Mouse (Mus musculus): ENCODE measurements around the gene Tgfa. TPM values are rescaled to one million over a fixed set of nuclear protein-coding genes. Genes with fewer than 3 reads are reported as not detected.

Tgfa gene
- total RNA-seq, 2 experiments from 2014 or later = 5.1 to 14.0 TPM

DNA sequence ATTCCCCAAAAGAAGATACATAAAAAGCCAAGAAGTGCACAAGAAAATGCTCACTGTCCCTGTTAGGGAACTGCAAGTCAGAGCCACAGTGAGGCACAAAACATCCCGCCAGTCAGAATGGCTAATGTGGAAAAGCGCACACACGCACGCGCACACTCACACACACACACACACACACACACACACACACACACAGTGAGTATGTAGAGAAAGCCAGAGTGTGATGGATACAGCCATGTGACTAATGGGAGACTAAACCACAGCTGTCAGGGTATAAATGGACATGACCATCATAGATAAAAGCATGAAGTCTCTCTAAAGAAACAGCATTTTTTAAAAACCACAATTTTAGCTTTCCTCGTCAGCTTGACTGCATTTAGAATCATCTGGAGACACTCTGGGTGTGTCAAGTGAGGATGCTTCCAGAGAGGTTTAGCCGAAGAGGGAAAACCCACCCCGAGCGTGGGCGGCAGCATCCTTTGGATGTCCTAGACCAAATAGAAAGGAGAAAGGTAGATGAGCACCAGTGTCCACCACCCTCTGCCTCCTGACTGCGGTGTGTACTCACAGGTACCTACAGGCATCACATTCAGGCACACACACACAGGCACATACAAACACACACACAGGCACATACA lies 86.7 kb downstream of the Tgfa start:
- no peak for DNase-seq (ENCODE audit: low spot score in 2 of 2)

DNA sequence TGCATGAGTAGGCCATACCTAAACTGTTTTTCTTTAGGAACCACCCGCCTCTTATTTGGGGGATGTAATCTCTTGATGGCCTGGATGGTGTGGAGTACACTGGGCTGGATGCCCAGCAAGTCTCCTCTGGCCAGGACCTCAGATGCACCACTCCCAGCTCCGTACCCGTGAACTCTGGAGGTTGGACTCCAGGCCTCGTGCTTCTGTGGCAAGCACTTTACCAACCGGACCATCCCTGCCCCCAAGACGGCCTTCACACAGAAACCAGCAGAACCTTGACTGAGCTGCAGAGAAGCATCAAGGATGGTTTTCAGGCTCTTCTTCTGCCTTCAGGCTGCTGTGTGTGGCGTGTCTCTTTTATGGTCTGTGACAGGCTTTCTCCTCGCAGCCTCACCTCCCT lies 98.3 kb downstream of the Tgfa start:
- no peak for DNase-seq (ENCODE audit: low spot score in 2 of 2)

DNA sequence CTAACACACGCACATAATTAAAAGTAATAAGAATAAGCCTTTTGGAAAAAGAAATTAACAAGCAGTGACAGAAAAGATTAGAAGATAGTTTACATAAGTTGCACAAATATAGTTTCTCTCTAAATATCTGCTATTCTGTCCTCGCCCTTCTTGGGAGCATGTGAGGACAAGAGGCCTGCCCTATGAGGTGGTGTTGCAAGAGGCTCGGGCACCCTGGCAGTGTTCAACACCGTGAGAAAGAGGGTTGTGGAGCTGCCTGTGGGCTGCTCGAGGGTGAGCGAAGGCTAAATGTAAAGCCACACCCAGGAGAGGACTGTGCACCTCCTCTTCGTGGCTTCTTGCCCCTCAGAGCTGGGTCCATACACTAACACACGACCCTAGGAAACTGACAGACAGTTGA lies 100.4 kb downstream of the Tgfa start:
- DNase-seq (ENCODE audit: low spot score in 2 of 2) = no peak

DNA sequence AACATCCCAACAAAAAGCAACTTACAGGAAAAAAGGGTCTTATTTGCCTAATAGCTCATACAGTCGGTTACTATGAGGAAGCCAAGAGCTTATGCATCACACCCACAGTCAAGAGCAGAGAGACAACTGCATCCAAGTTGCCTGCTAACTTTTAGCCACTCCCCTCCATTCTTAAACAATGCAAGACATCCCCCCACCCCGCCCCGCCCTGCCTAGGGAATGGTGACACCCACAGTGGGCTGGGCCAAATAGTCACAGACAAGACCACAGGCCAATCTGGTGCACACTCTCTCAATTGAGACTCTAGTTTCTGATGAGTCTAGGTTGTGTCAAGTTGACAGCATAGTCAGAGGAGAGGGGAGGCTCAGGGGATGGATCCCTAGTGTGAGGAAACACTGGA lies 101.1 kb downstream of the Tgfa start:
- DNase-seq (ENCODE audit: low spot score in 2 of 2) = no peak

DNA sequence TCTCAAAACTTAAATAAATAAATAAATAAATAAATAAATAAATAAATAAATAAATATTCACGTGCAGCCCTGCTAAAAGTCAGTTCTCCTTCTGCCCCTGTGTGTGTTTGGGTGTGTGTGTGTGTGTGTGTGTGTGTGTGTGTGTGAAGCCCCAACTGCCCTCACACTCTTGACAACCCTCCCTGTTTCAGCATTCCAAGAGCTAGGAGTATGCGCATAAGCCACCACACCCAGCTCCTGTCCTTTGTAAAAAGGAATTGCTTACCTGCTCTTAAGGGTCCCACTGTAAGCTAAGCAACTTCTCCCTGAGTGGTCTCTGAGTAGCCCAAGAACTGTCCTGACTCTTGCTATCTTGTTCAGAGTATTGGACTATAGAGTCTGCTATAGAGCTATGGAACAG lies 101.9 kb downstream of the Tgfa start:
- DNase-seq (ENCODE audit: low spot score in 2 of 2) = no peak

DNA sequence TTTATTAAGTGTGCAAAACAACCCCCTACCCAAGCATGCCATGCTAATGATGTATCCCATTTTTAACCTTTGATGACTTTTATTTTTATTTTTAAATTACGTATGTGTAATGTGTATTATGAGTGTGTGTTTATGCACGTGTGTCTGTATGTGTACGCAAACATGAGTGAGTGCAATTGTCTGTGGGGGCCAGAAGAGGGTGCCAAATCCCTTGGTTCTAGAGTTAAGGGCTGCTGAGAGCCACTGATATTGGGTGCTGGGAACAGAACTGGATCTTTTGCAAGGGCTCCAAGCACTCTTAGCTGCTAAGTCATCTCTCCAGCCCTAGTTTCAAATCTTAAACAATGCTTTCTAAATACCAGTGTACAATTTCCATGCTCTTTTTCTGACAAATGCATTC lies 103.9 kb downstream of the Tgfa start:
- no peak for DNase-seq (ENCODE audit: low spot score in 2 of 2)

DNA sequence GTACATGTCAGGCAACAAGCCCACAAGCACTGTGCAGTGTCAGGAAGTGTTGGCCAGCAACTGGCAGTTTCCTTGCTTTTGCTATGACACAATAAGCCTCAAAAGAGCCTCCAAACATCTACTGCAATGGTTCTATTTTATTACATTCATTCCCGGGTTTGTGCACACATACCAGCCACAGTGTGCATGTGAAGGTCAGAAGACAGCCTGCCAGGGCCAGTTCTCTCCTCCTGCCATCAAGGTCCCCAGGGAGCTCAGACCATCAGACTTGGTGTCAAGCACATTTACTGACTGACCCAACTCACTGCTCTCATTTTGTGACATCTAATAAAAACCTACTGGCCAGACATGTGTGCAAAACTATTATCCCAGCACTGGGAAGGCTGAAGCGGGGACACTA lies 104.4 kb downstream of the Tgfa start:
- no peak for DNase-seq (ENCODE audit: low spot score in 2 of 2)

DNA sequence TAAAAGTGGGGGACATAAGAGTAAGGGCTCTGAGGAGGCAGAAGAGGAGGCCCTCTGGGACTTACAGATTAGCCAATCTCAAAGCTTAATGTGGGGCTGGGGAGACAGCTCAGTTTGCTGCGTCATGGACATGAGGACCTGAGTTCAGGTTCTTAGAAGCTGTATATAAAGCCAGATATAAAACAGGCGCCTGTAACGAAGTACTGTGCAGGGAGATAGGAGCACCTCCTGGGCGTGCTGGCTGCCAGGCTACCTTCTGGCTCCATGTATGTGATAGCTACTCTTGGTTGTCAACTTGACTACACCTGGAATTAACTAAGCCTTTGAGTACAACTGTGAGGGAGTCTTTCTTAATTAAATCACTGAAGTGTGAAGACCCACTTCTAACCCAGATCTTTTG lies 110.7 kb downstream of the Tgfa start:
- DNase-seq (ENCODE audit: low spot score in 2 of 2) = no peak

DNA sequence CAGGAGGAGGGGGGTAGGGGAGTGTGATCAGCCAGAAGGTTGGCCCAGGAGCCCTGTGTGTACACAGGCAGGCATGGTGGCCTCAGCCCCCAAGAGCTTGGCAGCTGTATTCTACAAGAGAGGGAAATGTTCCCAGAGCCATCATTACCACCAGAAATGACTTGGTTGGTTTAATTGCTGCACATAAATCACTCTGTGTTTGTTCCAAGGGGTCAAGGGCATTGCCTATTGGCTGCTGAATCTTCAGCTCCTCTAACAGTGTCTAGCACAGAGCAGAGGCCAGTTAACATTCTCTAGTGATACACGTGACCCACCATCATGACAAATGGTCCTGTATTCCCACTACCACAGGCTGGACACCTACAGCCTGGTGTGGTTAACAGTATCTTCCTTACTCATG lies 119.0 kb downstream of the Tgfa start:
- no peak for DNase-seq (ENCODE audit: low spot score in 2 of 2)

DNA sequence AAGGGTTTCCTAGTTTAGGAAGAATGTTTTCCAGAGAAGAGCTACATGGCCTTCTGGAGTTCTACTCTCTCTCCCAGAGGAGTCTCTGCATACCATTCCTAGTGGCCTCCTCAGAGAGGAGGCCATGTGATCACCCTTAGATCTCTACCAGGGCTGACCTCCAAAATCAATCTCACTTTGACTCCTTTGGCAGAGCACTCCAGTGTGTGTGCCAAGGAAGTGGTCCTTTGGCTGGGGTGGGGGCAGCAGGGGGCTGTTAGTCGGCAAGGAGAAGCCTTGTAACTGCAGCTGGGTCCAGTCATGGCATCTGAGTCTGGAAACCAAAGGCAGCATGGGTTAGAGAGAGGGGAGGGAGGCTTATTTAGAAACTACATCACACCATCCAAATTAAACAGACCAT lies 122.0 kb downstream of the Tgfa start:
- no peak for DNase-seq (ENCODE audit: low spot score in 2 of 2)

DNA sequence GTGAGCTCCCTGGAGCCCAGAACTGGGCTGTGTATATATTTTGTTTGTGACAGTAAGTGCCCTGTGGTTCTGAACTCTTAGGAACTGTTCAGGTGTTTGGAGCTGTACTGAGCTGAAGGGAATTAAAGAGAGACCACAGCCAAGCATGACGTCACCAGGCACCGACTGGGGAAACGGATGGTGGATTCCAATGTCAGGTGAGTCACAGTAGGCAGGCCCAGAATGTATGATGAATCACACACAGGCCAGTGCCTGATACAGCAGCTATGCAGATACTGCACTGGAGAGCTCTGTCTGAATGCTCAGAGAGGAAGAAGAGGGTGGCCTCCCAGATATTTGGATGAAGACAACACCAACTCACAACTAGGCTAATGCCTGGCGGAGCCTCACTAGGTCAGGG lies 123.8 kb downstream of the Tgfa start:
- DNase-seq (ENCODE audit: low spot score in 2 of 2) = peak; percentile 34 to 62

DNA sequence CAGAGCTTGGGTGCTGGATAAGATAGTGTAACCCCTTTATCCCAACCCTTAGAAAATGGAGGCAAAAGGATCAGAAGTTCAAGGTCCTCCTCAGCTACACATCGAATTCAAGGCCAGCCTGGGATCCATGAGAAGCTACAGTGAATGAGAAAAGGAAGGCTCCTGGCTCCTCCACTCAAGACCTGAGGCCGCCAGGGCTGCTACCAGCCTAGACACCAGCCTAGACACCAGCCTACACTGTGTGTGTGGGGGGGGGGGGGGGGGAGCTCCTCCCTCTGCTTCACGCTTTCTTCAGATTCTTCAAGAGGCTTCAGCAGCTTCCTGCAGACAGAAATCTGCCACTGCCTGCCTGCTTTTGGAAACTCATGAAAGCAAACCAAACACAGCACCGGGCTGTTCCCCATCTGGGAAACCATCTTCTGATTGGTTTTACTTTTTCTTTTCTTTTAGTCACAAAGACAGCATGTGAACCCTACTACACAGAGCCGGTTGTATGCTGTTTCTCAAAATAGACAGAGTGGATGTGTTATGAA lies 127.1 kb downstream of the Tgfa start:
- no peak for DNase-seq (ENCODE audit: low spot score in 2 of 2)

DNA sequence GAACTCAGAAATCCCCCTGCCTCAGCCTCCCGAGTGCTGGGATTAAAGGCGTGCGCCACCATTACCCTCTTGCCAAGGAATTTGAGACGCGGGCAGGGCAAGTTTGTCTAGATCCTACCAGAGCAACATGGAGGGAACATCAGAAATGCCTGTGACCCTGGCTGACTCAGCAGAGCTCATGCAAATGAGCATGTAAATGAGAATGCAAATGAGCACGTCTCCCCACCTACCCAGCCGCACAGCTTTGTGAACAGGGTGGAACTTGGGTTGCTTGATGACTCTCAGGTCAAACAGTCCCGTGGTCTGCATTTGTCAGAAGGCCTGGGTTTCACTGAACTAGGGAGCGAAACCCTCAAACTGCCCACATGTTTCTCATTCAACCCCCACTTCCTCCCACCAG lies 128.0 kb downstream of the Tgfa start:
- no peak for DNase-seq (ENCODE audit: low spot score in 2 of 2)

DNA sequence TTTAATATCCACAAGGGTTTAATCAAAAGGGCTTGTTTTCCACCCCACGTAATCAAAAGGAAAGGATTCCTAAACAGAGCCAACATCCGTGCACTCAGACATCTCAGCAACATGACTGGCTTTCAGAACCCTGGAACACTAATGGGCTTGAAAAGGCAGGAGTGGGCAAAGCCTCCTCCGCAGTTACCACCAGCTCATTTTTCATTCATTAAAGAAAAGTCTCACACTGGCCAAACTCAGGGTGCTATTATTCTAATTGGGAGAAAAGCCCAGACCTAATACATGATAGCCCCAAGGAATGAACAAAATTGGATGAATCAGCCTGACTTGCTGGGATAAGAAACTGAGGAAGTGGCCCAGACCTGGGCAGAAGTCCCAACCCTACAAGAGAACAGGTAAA lies 129.4 kb downstream of the Tgfa start:
- no peak for DNase-seq (ENCODE audit: low spot score in 2 of 2)

Other genes starting within 250 kb of the Tgfa start
- 100 to 1,000 TPM; 107 to 157 TPM for gene Dusp11, start 233.6 kb upstream of the Tgfa start, total RNA-seq (2021)
- not detected for gene Figla, start 179.1 kb upstream of the Tgfa start, total RNA-seq (2021)
- under 1 TPM; 0.80 to 0.90 TPM for gene Add2, start 166.5 kb upstream of the Tgfa start, total RNA-seq (2021)
- 10 to 100 TPM; 51.0 to 78.9 TPM for gene Fam136a, start 170.4 kb downstream of the Tgfa start, total RNA-seq (2021)
- gene Snrpg, start 176.1 kb downstream of the Tgfa start, total RNA-seq (2021) = 100 to 1,000 TPM; 115 to 384 TPM
- gene Pcyox1, start 201.9 kb downstream of the Tgfa start, total RNA-seq (2021) = 100 to 1,000 TPM; 114 to 221 TPM
- 10 to 100 TPM; 40.3 to 56.3 TPM for gene Tia1, start 209.0 kb downstream of the Tgfa start, total RNA-seq (2021)
- gene Gm44790, start 231.4 kb downstream of the Tgfa start, total RNA-seq (2021) = 1 to 10 TPM in 1 of 2 experiments, not detected in 1; 2.7 TPM
- gene C87436, start 243.2 kb downstream of the Tgfa start, total RNA-seq (2021) = 10 to 100 TPM; 18.1 to 18.6 TPM

Data from adrenal gland, adult 18-20 months (tissue).